Mouse (Mus musculus): ENCODE results near the gene Wdr59. TPM values are rescaled to one million over a fixed set of nuclear protein-coding genes. Genes with fewer than 3 reads are reported as not detected.
"Not testable (repeated sequence)": the region's sequence is repeated elsewhere in the genome, so short reads cannot be mapped to it uniquely, and the experiment has no call there.

The Wdr59 gene
- polyA plus RNA-seq, 1 experiment from 2014 or later, result 6.1 TPM

DNA sequence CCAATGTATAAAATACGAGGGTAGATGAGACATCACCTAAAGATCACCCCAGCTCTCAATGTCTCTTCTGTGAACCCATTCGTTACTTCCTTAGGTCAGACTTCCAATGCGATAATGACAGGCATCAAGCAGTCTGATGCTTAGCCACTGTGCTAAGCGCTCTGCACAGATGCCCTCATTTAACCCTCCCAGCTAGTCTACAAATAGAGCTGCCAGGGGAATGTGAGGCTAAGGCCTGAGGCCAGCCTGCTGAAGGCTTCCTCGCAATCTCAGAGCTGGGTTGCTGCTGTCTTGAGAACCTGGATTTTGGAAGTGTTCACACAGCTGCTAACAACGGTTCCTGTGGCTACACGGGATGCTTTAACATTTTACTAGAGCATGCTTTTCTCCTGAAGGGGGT, 9.0 kb downstream of the Wdr59 start:
- no peak overlapping the region for H3K9ac ChIP-seq (ENCODE audit: low read length)
- no peak for ATAC-seq (ENCODE audit: low read depth)
- H3K4me1 ChIP-seq (replicated peaks; ENCODE audit: control insufficient read depth, insufficient read depth, low read length), result no peaks in the 10 kb centered on the region
- no peaks in the 10 kb centered on the region for H3K9me3 ChIP-seq (ENCODE audit: control insufficient read depth, low read length)
- no peak overlapping the region for H3K4me3 ChIP-seq (ENCODE audit: low read length)
- H3K27me3 ChIP-seq (ENCODE audit: control insufficient read depth, insufficient read depth, low read depth, low read length), result no peaks in the 10 kb centered on the region
- no peak overlapping the region for H3K4me2 ChIP-seq (ENCODE audit: low read depth, low read length)
- 73% methylated on average over 7 of the region's 7 CpGs for WGBS
- H3K27ac ChIP-seq (ENCODE audit: low read length), result no peak overlapping the region
- no peaks in the 10 kb centered on the region for H3K36me3 ChIP-seq (ENCODE audit: control insufficient read depth, insufficient read depth, low read length)

DNA sequence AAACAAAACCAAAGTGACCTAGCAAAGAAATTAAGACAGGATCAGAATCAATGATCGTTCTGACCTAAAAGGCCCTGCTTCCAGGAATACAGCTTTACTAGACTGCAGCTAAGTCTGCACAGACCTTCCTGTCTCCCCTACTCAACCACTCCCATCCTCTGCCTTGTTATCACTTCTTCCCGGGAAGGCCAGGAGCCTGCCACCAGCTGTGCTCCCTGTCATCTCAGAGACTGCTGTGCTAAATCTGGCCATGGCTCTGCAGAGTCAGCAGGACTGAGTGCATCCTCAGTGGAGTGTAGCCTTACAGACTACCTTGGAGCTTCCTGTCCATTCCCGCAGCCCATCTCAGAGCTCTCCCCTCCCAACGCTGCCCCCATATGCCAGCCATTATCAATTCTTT, 11.5 kb downstream of the Wdr59 start:
- Histone ChIP-seq H3K4me3 (ENCODE audit: low read length) (no peak overlapping the region), H3K9ac (ENCODE audit: low read length) (no peak overlapping the region), H3K4me2 (ENCODE audit: low read depth, low read length) (no peak overlapping the region), H3K9me3 (ENCODE audit: control insufficient read depth, low read length) (no peaks in the 10 kb centered on the region), H3K4me1 (replicated peaks; ENCODE audit: control insufficient read depth, insufficient read depth, low read length) (no peaks in the 10 kb centered on the region), H3K27ac (ENCODE audit: low read length) (no peak overlapping the region), H3K36me3 (ENCODE audit: control insufficient read depth, insufficient read depth, low read length) (no peaks in the 10 kb centered on the region), H3K27me3 (ENCODE audit: control insufficient read depth, insufficient read depth, low read depth, low read length) (no peaks in the 10 kb centered on the region)
- WGBS, result 48% methylated on average over 4 of the region's 4 CpGs
- ATAC-seq (ENCODE audit: low read depth), result no peak

DNA sequence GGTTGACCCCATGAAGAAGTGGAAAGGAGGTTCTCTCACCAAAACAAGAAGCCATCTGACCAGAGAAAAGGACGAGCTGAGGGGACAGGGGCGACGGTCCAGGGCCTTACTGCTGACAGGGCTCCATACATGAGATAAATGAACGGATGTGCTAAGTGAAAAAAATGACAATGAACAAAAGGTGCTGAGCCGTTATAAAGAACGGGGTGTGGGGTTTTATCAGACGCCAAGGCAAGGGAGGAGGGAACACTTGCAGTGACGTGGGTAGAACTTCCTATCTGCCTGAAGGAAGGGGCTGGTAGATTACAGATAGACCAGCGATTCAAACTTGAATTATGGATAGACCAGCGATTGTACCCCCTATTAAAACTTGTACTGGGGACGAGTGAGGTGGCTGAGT, 12.6 kb downstream of the Wdr59 start:
- H3K9ac ChIP-seq (ENCODE audit: low read length), result no peak overlapping the region
- 61% methylated on average over 11 of the region's 11 CpGs for WGBS
- H3K4me1 ChIP-seq (replicated peaks; ENCODE audit: control insufficient read depth, insufficient read depth, low read length), result no peaks in the 10 kb centered on the region
- H3K4me2 ChIP-seq (ENCODE audit: low read depth, low read length), result no peak overlapping the region
- 0 out of 2 replicates have a peak overlapping the region, but pooled peaks have one; percentile 6 for H3K27ac ChIP-seq (ENCODE audit: low read length)
- no peaks in the 10 kb centered on the region for H3K9me3 ChIP-seq (ENCODE audit: control insufficient read depth, low read length)
- no peaks in the 10 kb centered on the region for H3K36me3 ChIP-seq (ENCODE audit: control insufficient read depth, insufficient read depth, low read length)
- no peak overlapping the region for H3K4me3 ChIP-seq (ENCODE audit: low read length)
- H3K27me3 ChIP-seq (ENCODE audit: control insufficient read depth, insufficient read depth, low read depth, low read length), result no peaks in the 10 kb centered on the region
- ATAC-seq (ENCODE audit: low read depth), result no peak

DNA sequence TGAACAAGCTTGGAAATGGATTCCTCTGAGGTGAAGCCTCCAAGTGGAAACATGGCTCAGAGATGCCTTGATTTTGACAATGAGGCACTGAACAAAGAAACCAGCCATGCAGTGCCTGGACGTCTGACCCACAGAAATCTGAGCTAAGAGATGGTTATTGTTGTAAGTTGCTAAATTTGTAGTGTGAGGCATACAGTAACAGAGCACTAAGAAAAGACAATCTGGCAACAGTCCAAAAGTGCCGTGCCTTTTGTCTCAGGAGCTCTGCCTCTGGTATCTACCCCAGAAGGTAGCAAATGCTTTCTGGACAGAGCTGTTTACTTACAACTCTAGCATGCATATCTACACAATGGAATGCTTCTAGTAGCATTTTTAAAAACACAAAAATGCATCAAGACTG, 13.3 kb downstream of the Wdr59 start:
- H3K4me1 ChIP-seq (replicated peaks; ENCODE audit: control insufficient read depth, insufficient read depth, low read length), result no peaks in the 10 kb centered on the region
- H3K9ac ChIP-seq (ENCODE audit: low read length), result no peak overlapping the region
- H3K4me2 ChIP-seq (ENCODE audit: low read depth, low read length), result no peak overlapping the region

DNA sequence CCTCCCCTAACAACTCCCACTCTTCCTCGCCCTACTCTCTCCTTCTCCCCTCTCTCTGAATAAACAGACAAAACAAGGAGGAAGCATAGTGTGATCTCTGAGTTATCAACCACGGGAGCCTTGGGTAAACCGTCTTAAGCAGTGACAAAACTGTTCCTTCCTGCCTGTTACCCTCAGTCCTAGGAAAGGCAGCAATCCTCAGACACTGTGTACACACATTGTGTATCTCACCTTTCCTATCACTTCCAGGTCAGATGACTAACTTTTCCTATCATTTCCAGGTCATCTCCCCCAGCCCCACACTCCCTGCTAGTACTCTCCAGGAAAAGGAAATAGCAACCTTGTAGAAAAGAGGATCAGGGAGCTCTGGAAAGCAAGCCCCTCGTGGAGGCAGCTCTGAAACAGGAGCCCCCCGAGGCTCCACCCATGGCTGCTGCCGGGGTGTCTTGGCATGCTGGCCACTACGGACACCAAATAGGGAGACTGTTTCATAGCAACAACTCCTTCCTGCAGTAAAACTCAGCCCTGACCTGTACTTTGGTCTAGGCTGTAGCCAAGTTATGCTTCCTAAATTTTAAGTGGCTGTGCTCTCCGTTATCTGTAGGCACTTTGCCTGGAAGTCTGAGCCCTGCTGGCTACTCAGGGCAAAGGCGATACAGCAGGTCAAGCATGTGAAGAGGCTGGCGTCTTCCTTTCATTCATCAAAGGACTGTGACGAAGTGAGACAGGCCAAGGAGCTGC, 20.0 kb downstream of the Wdr59 start:
- peaks cover 8% of the 10 kb centered on the region for H3K36me3 ChIP-seq (ENCODE audit: control insufficient read depth, insufficient read depth, low read length)
- H3K9ac ChIP-seq (ENCODE audit: low read length), result no peak overlapping the region
- no peaks in the 10 kb centered on the region for H3K27me3 ChIP-seq (ENCODE audit: control insufficient read depth, insufficient read depth, low read depth, low read length)
- no peak overlapping the region for H3K4me3 ChIP-seq (ENCODE audit: low read length)
- WGBS, result 35% methylated on average over 11 of the region's 11 CpGs
- no peaks in the 10 kb centered on the region for H3K9me3 ChIP-seq (ENCODE audit: control insufficient read depth, low read length)
- H3K4me2 ChIP-seq (ENCODE audit: low read depth, low read length), result no peak overlapping the region
- no peak for ATAC-seq (ENCODE audit: low read depth)
- H3K27ac ChIP-seq (ENCODE audit: low read length), result no peak overlapping the region
- H3K4me1 ChIP-seq (replicated peaks; ENCODE audit: control insufficient read depth, insufficient read depth, low read length), result no peaks in the 10 kb centered on the region

More for the DNA sequence above, 13.3 kb downstream of the Wdr59 start:
- Histone ChIP-seq H3K36me3 (ENCODE audit: control insufficient read depth, insufficient read depth, low read length) (no peaks in the 10 kb centered on the region), H3K27ac (ENCODE audit: low read length) (no peak overlapping the region), H3K9me3 (ENCODE audit: control insufficient read depth, low read length) (no peaks in the 10 kb centered on the region), H3K27me3 (ENCODE audit: control insufficient read depth, insufficient read depth, low read depth, low read length) (no peaks in the 10 kb centered on the region), H3K4me3 (ENCODE audit: low read length) (no peak overlapping the region)
- 26% methylated on average over 2 of the region's 2 CpGs for WGBS
- ATAC-seq (ENCODE audit: low read depth), result peak; percentile 31; the same call in 1 of the 2 replicates

DNA sequence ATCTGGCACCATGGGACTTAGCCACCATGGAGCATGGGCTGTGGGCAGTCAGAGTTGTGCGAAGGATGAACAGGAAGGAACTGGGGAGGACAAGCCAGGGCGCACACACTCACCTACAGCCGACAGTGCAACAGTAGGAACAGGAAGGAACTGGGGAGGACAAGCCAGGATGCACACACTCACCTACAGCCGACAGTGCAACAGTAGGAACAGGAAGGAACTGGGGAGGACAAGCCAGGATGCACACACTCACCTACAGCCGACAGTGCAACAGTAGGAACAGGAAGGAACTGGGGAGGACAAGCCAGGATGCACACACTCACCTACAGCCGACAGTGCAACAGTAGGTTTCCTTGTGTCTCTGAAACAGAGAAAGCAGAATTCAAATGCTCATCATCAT, 23.6 kb downstream of the Wdr59 start:
- not testable (repeated sequence) for H3K4me1 ChIP-seq (replicated peaks; ENCODE audit: control insufficient read depth, insufficient read depth, low read length); ATAC-seq (ENCODE audit: low read depth); H3K9me3 ChIP-seq (ENCODE audit: control insufficient read depth, low read length); H3K27ac ChIP-seq (ENCODE audit: low read length); H3K4me2 ChIP-seq (ENCODE audit: low read depth, low read length); H3K27me3 ChIP-seq (ENCODE audit: control insufficient read depth, insufficient read depth, low read depth, low read length); H3K4me3 ChIP-seq (ENCODE audit: low read length); H3K9ac ChIP-seq (ENCODE audit: low read length)
- H3K36me3 ChIP-seq (ENCODE audit: control insufficient read depth, insufficient read depth, low read length), result peaks cover 11% of the 10 kb centered on the region
- WGBS, result 79% methylated on average over 4 of the region's 6 CpGs

DNA sequence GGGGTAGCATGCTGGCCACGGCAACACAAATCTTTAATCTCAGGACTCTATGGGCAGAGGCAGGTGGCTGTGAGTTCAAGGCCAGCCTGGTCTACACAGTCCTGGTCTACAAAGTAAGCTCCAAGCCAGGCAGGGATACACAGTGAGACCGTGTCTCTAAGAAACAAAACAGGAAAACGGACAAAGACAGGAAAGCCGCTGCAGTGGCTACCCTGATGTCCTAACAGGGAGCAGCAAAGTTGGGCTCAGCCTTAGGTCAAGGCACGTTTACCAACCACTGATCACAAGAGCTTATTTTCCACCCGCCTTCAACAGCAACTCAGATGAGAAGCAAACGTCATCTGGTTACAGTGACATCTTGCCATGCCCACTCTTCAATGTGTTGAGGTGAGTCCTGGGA, 25.6 kb downstream of the Wdr59 start:
- Histone ChIP-seq H3K9ac (ENCODE audit: low read length) (no peak overlapping the region), H3K4me2 (ENCODE audit: low read depth, low read length) (no peak overlapping the region), H3K4me3 (ENCODE audit: low read length) (no peak overlapping the region), H3K4me1 (replicated peaks; ENCODE audit: control insufficient read depth, insufficient read depth, low read length) (peaks cover under 1% of the 10 kb centered on the region; the same call in 1 of the 2 replicates), H3K27me3 (ENCODE audit: control insufficient read depth, insufficient read depth, low read depth, low read length) (no peaks in the 10 kb centered on the region), H3K27ac (ENCODE audit: low read length) (peak overlapping the region; percentile 47), H3K36me3 (ENCODE audit: control insufficient read depth, insufficient read depth, low read length) (peaks cover 11% of the 10 kb centered on the region), H3K9me3 (ENCODE audit: control insufficient read depth, low read length) (no peaks in the 10 kb centered on the region)
- ATAC-seq (ENCODE audit: low read depth), result peak; percentile 64; the same call in 1 of the 2 replicates
- 65% methylated on average over 7 of the region's 7 CpGs for WGBS

DNA sequence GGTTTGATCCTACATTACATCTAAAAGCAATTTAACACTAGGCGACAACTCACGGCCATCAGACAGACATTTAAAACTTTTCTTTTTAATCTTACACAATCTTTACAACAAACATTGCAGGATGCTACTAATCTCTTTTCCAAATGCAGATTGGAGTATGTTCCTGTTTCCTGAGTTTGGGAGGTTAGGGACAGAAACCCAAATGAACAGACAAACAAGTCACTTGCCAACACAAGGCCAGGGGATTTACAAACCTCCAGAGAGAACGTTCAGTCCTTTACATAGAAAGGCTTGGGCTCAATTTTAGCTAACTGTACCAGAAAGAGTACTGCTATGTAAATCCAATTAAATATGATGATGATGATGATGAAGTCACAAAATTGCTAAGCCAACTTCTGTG, 28.7 kb downstream of the Wdr59 start:
- 90% methylated on average over 3 of the region's 3 CpGs for WGBS
- no peak for ATAC-seq (ENCODE audit: low read depth)
- no peak overlapping the region for H3K27ac ChIP-seq (ENCODE audit: low read length)
- no peak overlapping the region for H3K9ac ChIP-seq (ENCODE audit: low read length)
- peaks cover 3% of the 10 kb centered on the region; the same call in 1 of the 2 replicates for H3K4me1 ChIP-seq (replicated peaks; ENCODE audit: control insufficient read depth, insufficient read depth, low read length)
- H3K36me3 ChIP-seq (ENCODE audit: control insufficient read depth, insufficient read depth, low read length), result peaks cover 6% of the 10 kb centered on the region
- no peaks in the 10 kb centered on the region for H3K27me3 ChIP-seq (ENCODE audit: control insufficient read depth, insufficient read depth, low read depth, low read length)
- no peaks in the 10 kb centered on the region for H3K9me3 ChIP-seq (ENCODE audit: control insufficient read depth, low read length)
- no peak overlapping the region for H3K4me2 ChIP-seq (ENCODE audit: low read depth, low read length)
- no peak overlapping the region for H3K4me3 ChIP-seq (ENCODE audit: low read length)

DNA sequence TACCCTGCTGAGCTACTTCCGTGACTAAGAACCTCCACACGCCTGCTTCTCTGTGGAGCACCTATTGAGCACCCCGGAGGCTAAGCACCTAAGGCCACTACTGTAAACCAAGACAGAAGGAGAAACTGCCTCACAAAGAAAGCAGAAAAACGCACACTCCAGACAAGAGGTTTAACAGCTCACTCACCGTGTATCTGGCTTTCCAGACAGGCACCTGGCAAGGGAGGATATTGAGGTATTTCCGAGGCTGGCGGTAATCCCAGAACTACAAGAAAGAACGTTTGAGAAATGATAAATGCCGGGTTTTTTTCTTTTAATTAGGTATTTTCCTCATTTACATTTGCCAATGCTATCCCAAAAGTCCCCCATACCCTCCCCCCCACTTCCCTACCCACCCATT, 29.4 kb downstream of the Wdr59 start:
- no peak for ATAC-seq (ENCODE audit: low read depth)
- Histone ChIP-seq H3K27me3 (ENCODE audit: control insufficient read depth, insufficient read depth, low read depth, low read length) (no peaks in the 10 kb centered on the region), H3K4me1 (replicated peaks; ENCODE audit: control insufficient read depth, insufficient read depth, low read length) (peaks cover 3% of the 10 kb centered on the region; the same call in 1 of the 2 replicates), H3K4me3 (ENCODE audit: low read length) (no peak overlapping the region), H3K9me3 (ENCODE audit: control insufficient read depth, low read length) (no peaks in the 10 kb centered on the region), H3K36me3 (ENCODE audit: control insufficient read depth, insufficient read depth, low read length) (peaks cover 3% of the 10 kb centered on the region), H3K27ac (ENCODE audit: low read length) (no peak overlapping the region), H3K9ac (ENCODE audit: low read length) (no peak overlapping the region), H3K4me2 (ENCODE audit: low read depth, low read length) (no peak overlapping the region)
- 82% methylated on average over 9 of the region's 9 CpGs for WGBS
